Mouse (Mus musculus) inflammation-experienced regulatory T-cells (primary cell): ENCODE measurements around the gene Vmn2r67. TPM values are rescaled to one million over a fixed set of nuclear protein-coding genes. Genes with fewer than 3 reads are reported as not detected.

Experiments used
- polyA plus RNA-seq, 2 experiments: library from polyadenylated mRNA; unstranded; fragments of 100-300 nt; shearing (Covaris generic); gene quantifications; one replicate each; pipeline ENCODE4 v1.2.1; 2017

The Vmn2r67 gene
- under 1 TPM in 1 of 2 experiments, not detected in 1; 0.02 TPM for polyA plus RNA-seq

GRCm38 (mm10) chr7:85155898-85156297, at the start of gene Vmn2r67:
Gene Vmn2r67, minus strand, starts transcription at chr7:85155998.

Other genes with a start within 250 kb of the Vmn2r67 start
- gene Vmn2r65, start 191.9 kb downstream of the Vmn2r67 start, polyA plus RNA-seq = under 1 TPM; 0.12 to 0.22 TPM
- under 1 TPM; 0.04 to 0.08 TPM for gene Vmn2r66, start 143.7 kb downstream of the Vmn2r67 start, polyA plus RNA-seq
- under 1 TPM in 1 of 2 experiments, not detected in 1; 0.17 TPM for gene Vmn2r68, start 81.8 kb upstream of the Vmn2r67 start, polyA plus RNA-seq